Mouse (Mus musculus): ENCODE data around the gene Olfr308.
"Not testable (repeated sequence)": the region's sequence is repeated elsewhere in the genome, so short reads cannot be mapped to it uniquely, and the experiment has no call there.

Olfr308 gene

GRCm38 (mm10) chr7:86325530-86325929 lies at the start of gene Olfr308:
Olfr308 (minus strand) TSS chr7:86325630.
- DNase-seq (ENCODE audit: low spot score in 2 of 2) = no peak

GRCm38 (mm10) chr7:86366828-86367227 lies 41.4 kb upstream of the Olfr308 start, which contains the start of gene Olfr305:
Olfr305 (minus strand) TSS chr7:86366928.
- DNase-seq (ENCODE audit: low spot score in 2 of 2) = no peak

- DNase-seq (ENCODE audit: low spot score in 2 of 2) = not testable (repeated sequence)
Observed at GRCm38 (mm10) chr7:86346296-86346695, 20.9 kb upstream of the Olfr308 start.

- no peak for DNase-seq (ENCODE audit: low spot score in 2 of 2)
Observed at GRCm38 (mm10) chr7:86344253-86344652, 18.8 kb upstream of the Olfr308 start.

- DNase-seq (ENCODE audit: low spot score in 2 of 2) = no peak
Observed at GRCm38 (mm10) chr7:86342881-86343565, 17.6 kb upstream of the Olfr308 start.

- DNase-seq (ENCODE audit: low spot score in 2 of 2) = no peak
Observed at GRCm38 (mm10) chr7:86337486-86337885, 12.1 kb upstream of the Olfr308 start, which contains the start of gene Olfr307. Olfr307 (minus strand) TSS chr7:86337586.

GRCm38 (mm10) chr7:86321323-86321722 lies 4.1 kb downstream of the Olfr308 start:
- DNase-seq (ENCODE audit: low spot score in 2 of 2) = no peak

- no peak for DNase-seq (ENCODE audit: low spot score in 2 of 2)
Observed at GRCm38 (mm10) chr7:86313608-86314007, 11.8 kb downstream of the Olfr308 start, which contains the start of gene Olfr309. Olfr309 (minus strand) TSS chr7:86313708.

GRCm38 (mm10) chr7:86277072-86277471 lies 48.4 kb downstream of the Olfr308 start, which contains the start of gene Olfr310:
Olfr310 (minus strand) TSS chr7:86277172.
- no peak for DNase-seq (ENCODE audit: low spot score in 2 of 2)
